Mouse (Mus musculus) hindbrain, embryonic 10.5 days (tissue): Measurements from ENCODE around the gene Cyp2j9. TPM values are rescaled to one million over a fixed set of nuclear protein-coding genes. Genes with fewer than 3 reads are reported as not detected.

ENCODE experiments used
- DNase-seq: peaks from one replicate; pipeline ENCODE4 v3.0.0-alpha.2; 2017; ENCODE audit warnings: low spot score
- H3K27ac ChIP-seq: fragments of 300-500 bp; sonication (generic); 2 replicates; pipeline ENCODE4 v1.5.1; 2016; ENCODE audit warnings: mild to moderate bottlenecking, moderate library complexity
- H3K27me3 ChIP-seq: fragments of 300-500 bp; sonication (generic); 2 replicates; pipeline ENCODE4 v1.6.1; 2016; ENCODE audit warnings: mild to moderate bottlenecking; ENCODE audit not compliant: poor library complexity, insufficient read depth, severe bottlenecking
- H3K36me3 ChIP-seq: fragments of 300-500 bp; sonication (generic); 2 replicates; pipeline ENCODE4 v1.6.1; 2016; ENCODE audit warnings: mild to moderate bottlenecking, moderate library complexity
- H3K4me1 ChIP-seq: fragments of 300-500 bp; sonication (generic); replicated peaks from 2 replicates; pipeline ENCODE4 v1.6.1; 2016; ENCODE audit warnings: mild to moderate bottlenecking
- H3K4me3 ChIP-seq: fragments of 300-500 bp; sonication (generic); 2 replicates; pipeline ENCODE4 v1.5.1; 2016; ENCODE audit warnings: mild to moderate bottlenecking, moderate library complexity
- H3K9me3 ChIP-seq: fragments of 300-500 bp; sonication (generic); 2 replicates; pipeline ENCODE4 v1.6.1; 2016; ENCODE audit warnings: mild to moderate bottlenecking, moderate library complexity
- WGBS: fragments of 180-500 bp; shearing (Covaris S2); methylation state at CpG from one replicate; pipeline ENCODE4 v1.1.7; 2016; 5-methylcytosine and 5-hydroxymethylcytosine counted together
- polyA plus RNA-seq: library from polyadenylated mRNA; unstranded; fragments of >200 nt; fragmentation: Nextera tagmentation; extraction: Ambion mirVana; gene quantifications from 2 replicates; pipeline ENCODE4 v1.2.1, GENCODE M21; 2016

Gene Cyp2j9
- polyA plus RNA-seq, 1 experiment from 2014 or later, result 1.2 TPM

DNA sequence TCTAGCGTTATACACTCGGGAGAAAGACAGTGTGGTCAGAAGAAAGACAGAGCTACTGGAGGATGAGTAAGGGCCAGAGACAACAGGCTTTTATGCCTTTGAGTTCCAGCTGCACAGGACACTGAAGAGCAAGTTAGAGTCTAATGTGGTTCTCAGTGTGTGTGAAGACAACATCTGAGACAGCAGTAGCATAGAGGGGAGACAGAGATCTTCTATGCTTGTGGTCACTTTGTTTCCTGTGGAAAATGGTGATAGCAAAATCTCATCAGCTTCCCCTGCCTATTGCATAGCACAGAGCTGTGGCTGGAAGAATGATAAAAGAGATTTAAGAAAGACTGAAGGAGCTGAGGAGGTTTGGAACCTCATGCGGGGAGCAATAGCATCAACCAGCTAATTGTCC, 39.8 kb downstream of the Cyp2j9 start:
- 95% methylated on average over 3 of the region's 3 CpGs for WGBS
- H3K27ac ChIP-seq, result no peak overlapping the region
- no peak overlapping the region for H3K4me3 ChIP-seq
- peaks cover 8% of the 10 kb centered on the region; the same call in 1 of the 2 replicates for H3K4me1 ChIP-seq
- no peak for DNase-seq
- H3K36me3 ChIP-seq, result no peaks in the 10 kb centered on the region
- H3K9me3 ChIP-seq, result no peaks in the 10 kb centered on the region
- no peaks in the 10 kb centered on the region for H3K27me3 ChIP-seq

DNA sequence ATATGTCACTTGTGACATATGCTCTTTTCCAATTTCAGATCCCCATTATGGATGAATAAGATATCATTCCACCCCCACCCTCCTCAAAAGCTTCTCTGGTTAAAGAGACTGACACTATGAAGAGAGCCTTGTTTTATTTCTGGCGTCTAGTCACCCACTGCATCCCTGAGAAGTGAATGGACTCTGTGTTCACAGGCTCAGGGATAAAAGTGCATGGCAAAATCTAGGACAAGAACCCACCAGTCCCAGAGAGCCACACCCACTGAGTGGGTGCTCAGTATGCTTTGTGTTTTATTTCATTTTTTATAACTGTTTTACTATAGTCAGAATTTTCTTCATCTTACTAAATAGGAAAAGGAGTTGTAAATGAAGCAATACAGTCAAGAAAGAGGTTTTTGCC, 45.4 kb downstream of the Cyp2j9 start:
- Histone ChIP-seq H3K27me3 (no peaks in the 10 kb centered on the region), H3K36me3 (no peaks in the 10 kb centered on the region), H3K27ac (no peak overlapping the region), H3K9me3 (no peaks in the 10 kb centered on the region), H3K4me1 (no peaks in the 10 kb centered on the region), H3K4me3 (no peak overlapping the region)
- WGBS, result 49% methylated on average over 1 of the region's 1 CpGs
- DNase-seq, result no peak

DNA sequence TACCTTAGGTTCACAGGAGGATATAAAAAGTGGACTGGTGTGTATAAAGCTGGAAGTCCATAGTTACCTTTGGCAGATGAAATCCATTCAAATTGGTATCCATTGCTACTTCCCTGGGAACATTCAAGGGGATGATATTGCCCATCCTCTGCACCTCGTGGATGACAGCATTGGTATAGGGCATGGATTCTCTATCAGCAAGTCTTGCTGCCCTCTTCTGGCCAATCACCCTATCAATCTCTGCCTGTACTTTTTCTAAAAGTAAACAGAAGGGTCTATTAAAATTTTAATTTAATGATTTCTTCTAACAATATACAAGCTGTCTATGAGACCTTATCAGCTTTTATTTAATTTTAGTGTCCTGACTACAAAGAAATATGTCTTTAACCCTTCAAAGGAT, 65.6 kb downstream of the Cyp2j9 start:
- Histone ChIP-seq H3K9me3 (no peaks in the 10 kb centered on the region), H3K4me1 (no peaks in the 10 kb centered on the region), H3K27ac (no peak overlapping the region), H3K36me3 (peaks cover 3% of the 10 kb centered on the region; the same call in 1 of the 2 replicates), H3K27me3 (no peaks in the 10 kb centered on the region), H3K4me3 (no peak overlapping the region)
- WGBS, result 38% methylated on average over 1 of the region's 1 CpGs
- DNase-seq, result no peak

DNA sequence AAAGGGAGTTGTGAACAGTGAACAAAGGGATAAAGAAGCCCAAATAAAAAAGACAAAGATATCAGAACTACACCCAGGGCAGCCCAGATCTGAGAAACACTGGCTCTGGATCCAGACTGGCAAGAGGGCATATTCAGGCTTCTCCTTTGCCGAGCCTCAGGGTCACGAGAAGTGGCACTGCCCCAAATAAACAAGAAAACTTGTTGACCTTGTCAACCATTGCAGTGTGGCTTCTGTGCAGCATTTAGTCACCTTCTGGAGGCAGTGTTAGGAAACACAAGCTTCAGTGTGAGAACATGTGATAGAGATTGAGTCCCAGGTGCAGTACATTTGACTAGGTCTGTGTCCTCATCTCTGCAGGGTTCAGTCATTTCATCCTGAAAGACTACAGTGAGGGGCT, 69.1 kb downstream of the Cyp2j9 start:
- DNase-seq, result no peak
- H3K36me3 ChIP-seq, result no peaks in the 10 kb centered on the region
- WGBS, result 91% methylated on average over 2 of the region's 2 CpGs

More for the DNA sequence above, 69.1 kb downstream of the Cyp2j9 start:
- H3K27me3 ChIP-seq, result no peaks in the 10 kb centered on the region
- H3K27ac ChIP-seq, result no peak overlapping the region
- no peaks in the 10 kb centered on the region for H3K9me3 ChIP-seq
- no peaks in the 10 kb centered on the region for H3K4me1 ChIP-seq
- no peak overlapping the region for H3K4me3 ChIP-seq

Other genes with a start within 250 kb of the Cyp2j9 start
- not detected in 2 replicates for gene Cyp2j11, start 242.9 kb downstream of the Cyp2j9 start, polyA plus RNA-seq
- not detected in 2 replicates for gene Cyp2j8, start 84.2 kb downstream of the Cyp2j9 start, polyA plus RNA-seq
- gene Cyp2j6, start 37.9 kb downstream of the Cyp2j9 start, polyA plus RNA-seq, result 3.5 and 4.0 TPM in 2 replicates
- not detected in 2 replicates for gene Cyp2j5, start 72.6 kb upstream of the Cyp2j9 start, polyA plus RNA-seq
- not detected in 2 replicates for gene Gm12695, start 193.6 kb upstream of the Cyp2j9 start, polyA plus RNA-seq